Mouse (Mus musculus) liver, embryonic 11.5 days (tissue): Measurements from ENCODE around the gene Rps6kb2. TPM values are rescaled to one million over a fixed set of nuclear protein-coding genes. Genes with fewer than 3 reads are reported as not detected.

ENCODE experiments used
- ATAC-seq: fragments of 200-750 bp; cut with Nextera tagmentation; replicated peaks from 2 replicates; pipeline ENCODE4 v1.8.0; 2017; ENCODE audit warnings: moderate number of reproducible peaks, mild to moderate bottlenecking, moderate TSS enrichment, moderate library complexity; ENCODE audit not compliant: low FRiP score
- DNase-seq: peaks from one replicate; pipeline ENCODE4 v3.0.0-alpha.2; 2017; ENCODE audit warnings: low spot score
- H3K27ac ChIP-seq: fragments of 300-500 bp; sonication (generic); 2 replicates; pipeline ENCODE4 v1.5.1; 2014; ENCODE audit warnings: mild to moderate bottlenecking, low read depth, low read length, control low read depth
- H3K27me3 ChIP-seq: fragments of 300-500 bp; sonication (generic); replicated peaks from 2 replicates; pipeline ENCODE4 v1.6.1; 2014; ENCODE audit warnings: low read length, mixed read lengths; ENCODE audit not compliant: control insufficient read depth, insufficient read depth
- H3K36me3 ChIP-seq: fragments of 300-500 bp; sonication (generic); 2 replicates; pipeline ENCODE4 v1.6.1; 2014; ENCODE audit warnings: mild to moderate bottlenecking, low read length, moderate library complexity, mixed read lengths; ENCODE audit not compliant: control insufficient read depth, insufficient read depth
- H3K4me1 ChIP-seq: fragments of 300-500 bp; sonication (generic); replicated peaks from 2 replicates; pipeline ENCODE4 v1.6.1; 2014; ENCODE audit warnings: low read length, mixed read lengths; ENCODE audit not compliant: control insufficient read depth, insufficient read depth
- H3K4me2 ChIP-seq: fragments of 300-500 bp; sonication (generic); 2 replicates; pipeline ENCODE4 v1.6.1; 2014; ENCODE audit warnings: mild to moderate bottlenecking, control low read depth, moderate library complexity
- H3K4me3 ChIP-seq: fragments of 300-500 bp; sonication (generic); 2 replicates; pipeline ENCODE4 v1.5.1; 2014; ENCODE audit warnings: low read depth, low read length, control low read depth
- H3K9ac ChIP-seq: fragments of 300-500 bp; sonication (generic); 2 replicates; pipeline ENCODE4 v1.6.1; 2014; ENCODE audit warnings: low read depth, low read length, control low read depth
- H3K9me3 ChIP-seq: fragments of 300-500 bp; sonication (generic); 2 replicates; pipeline ENCODE4 v1.6.1; 2016; ENCODE audit warnings: low read length, inconsistent platforms, mixed read lengths; ENCODE audit not compliant: control insufficient read depth
- WGBS: fragments of 180-500 bp; shearing (Covaris S2); extraction: QIAGEN DNeasy Blood & Tissue Kit; methylation state at CpG from one replicate; pipeline ENCODE4 v1.1.7; 2014; 5-methylcytosine and 5-hydroxymethylcytosine counted together
- polyA plus RNA-seq: library from polyadenylated mRNA; unstranded; fragments of >200 nt; fragmentation: Nextera tagmentation; extraction: Ambion mirVana; gene quantifications from 2 replicates; pipeline ENCODE4 v1.2.1, GENCODE M21; 2014

Rps6kb2 gene
- polyA plus RNA-seq, 1 experiment from 2014 or later: 53.5 TPM

GRCm38 (mm10) chr19:4201291-4201909 lies 38.2 kb upstream of the Rps6kb2 start, which contains the start of gene Rad9a:
Rad9a (minus strand) TSS chr19:4201662.
- Histone ChIP-seq H3K9ac (peak within 1 kb of the TSS; percentile 93), H3K4me2 (peak within 1 kb of the TSS; percentile 94), H3K27ac (peak within 1 kb of the TSS; percentile 84), H3K36me3 (peaks cover 15% of the 10 kb centered on the region), H3K27me3 (peaks cover 5% of the 10 kb centered on the region; the same call in 1 of the 2 replicates), H3K4me3 (peak within 1 kb of the TSS; percentile 84), H3K9me3 (no peaks in the 10 kb centered on the region), H3K4me1 (peaks cover 19% of the 10 kb centered on the region)
- DNase-seq (peak; percentile 95), ATAC-seq (peak; percentile 87)
- WGBS: under 1% methylated on average over 34 of the region's 34 CpGs

- DNase-seq: no peak
- Histone ChIP-seq H3K36me3 (peaks cover 44% of the 10 kb centered on the region), H3K9ac (no peak overlapping the region; the same call in 1 of the 2 replicates), H3K27me3 (no peaks in the 10 kb centered on the region), H3K9me3 (no peaks in the 10 kb centered on the region), H3K4me3 (no peak overlapping the region), H3K4me1 (peaks cover 37% of the 10 kb centered on the region), H3K4me2 (no peak overlapping the region), H3K27ac (peak overlapping the region; percentile 50)
- WGBS: 73% methylated on average over 3 of the region's 3 CpGs
- ATAC-seq: no peak
Observed at GRCm38 (mm10) chr19:4197180-4197579, 34.0 kb upstream of the Rps6kb2 start.

GRCm38 (mm10) chr19:4196548-4196947 lies 33.4 kb upstream of the Rps6kb2 start:
- no peak for ATAC-seq
- no peak overlapping the region for H3K4me2 ChIP-seq
- H3K9ac ChIP-seq: peak overlapping the region; percentile 23; the same call in 1 of the 2 replicates
- no peak overlapping the region for H3K4me3 ChIP-seq
- no peaks in the 10 kb centered on the region for H3K27me3 ChIP-seq
- DNase-seq: no peak
- H3K36me3 ChIP-seq: peaks cover 44% of the 10 kb centered on the region
- peaks cover 35% of the 10 kb centered on the region for H3K4me1 ChIP-seq
- no peak overlapping the region for H3K27ac ChIP-seq
- 64% methylated on average over 5 of the region's 5 CpGs for WGBS
- no peaks in the 10 kb centered on the region for H3K9me3 ChIP-seq

- Histone ChIP-seq H3K27ac (no peak overlapping the region), H3K4me1 (peaks cover 40% of the 10 kb centered on the region), H3K9me3 (no peaks in the 10 kb centered on the region), H3K4me3 (no peak overlapping the region), H3K27me3 (no peaks in the 10 kb centered on the region), H3K36me3 (peaks cover 44% of the 10 kb centered on the region), H3K4me2 (no peak overlapping the region), H3K9ac (no peak overlapping the region; the same call in 1 of the 2 replicates)
- ATAC-seq (no peak), DNase-seq (no peak)
- 72% methylated on average over 2 of the region's 2 CpGs for WGBS
Observed at GRCm38 (mm10) chr19:4196048-4196447, 32.9 kb upstream of the Rps6kb2 start.

- Histone ChIP-seq H3K27ac (no peak overlapping the region), H3K4me2 (no peak overlapping the region), H3K9me3 (no peaks in the 10 kb centered on the region), H3K4me1 (peaks cover 39% of the 10 kb centered on the region), H3K4me3 (no peak overlapping the region; the same call in 1 of the 2 replicates), H3K9ac (no peak overlapping the region), H3K36me3 (peaks cover 44% of the 10 kb centered on the region), H3K27me3 (no peaks in the 10 kb centered on the region)
- no peak for ATAC-seq
- WGBS: 81% methylated on average over 12 of the region's 12 CpGs
- no peak for DNase-seq
Observed at GRCm38 (mm10) chr19:4194776-4195650, 31.9 kb upstream of the Rps6kb2 start.

GRCm38 (mm10) chr19:4194021-4194724 lies 31.0 kb upstream of the Rps6kb2 start:
- ATAC-seq: no peak
- Histone ChIP-seq H3K27ac (no peak overlapping the region), H3K27me3 (no peaks in the 10 kb centered on the region), H3K9ac (no peak overlapping the region), H3K4me3 (no peak overlapping the region; the same call in 1 of the 2 replicates), H3K9me3 (no peaks in the 10 kb centered on the region), H3K36me3 (peaks cover 41% of the 10 kb centered on the region), H3K4me1 (peaks cover 37% of the 10 kb centered on the region), H3K4me2 (peak overlapping the region; percentile 95)
- 82% methylated on average over 8 of the region's 8 CpGs for WGBS
- no peak for DNase-seq

- peak overlapping the region; percentile 95 for H3K4me3 ChIP-seq
- peak overlapping the region; percentile 95 for H3K4me2 ChIP-seq
- peak overlapping the region; percentile 98 for H3K9ac ChIP-seq
- H3K36me3 ChIP-seq: peaks cover 37% of the 10 kb centered on the region
- ATAC-seq (no peak), DNase-seq (no peak)
- H3K9me3 ChIP-seq: no peaks in the 10 kb centered on the region
- H3K4me1 ChIP-seq: peaks cover 37% of the 10 kb centered on the region
- no peaks in the 10 kb centered on the region for H3K27me3 ChIP-seq
- peak overlapping the region; percentile 90; the same call in 1 of the 2 replicates for H3K27ac ChIP-seq
- WGBS: 55% methylated on average over 6 of the region's 6 CpGs
Observed at GRCm38 (mm10) chr19:4193129-4193528, 30.0 kb upstream of the Rps6kb2 start.

- DNase-seq: no peak
- H3K27me3 ChIP-seq: no peaks in the 10 kb centered on the region
- WGBS: under 1% methylated on average over 50 of the region's 52 CpGs
- H3K9ac ChIP-seq: peak overlapping the region; percentile 98
- peak overlapping the region; percentile 90 for H3K27ac ChIP-seq
- peaks cover 36% of the 10 kb centered on the region for H3K36me3 ChIP-seq
- H3K4me2 ChIP-seq: peak overlapping the region; percentile 95
- peaks cover 37% of the 10 kb centered on the region for H3K4me1 ChIP-seq
- no peaks in the 10 kb centered on the region for H3K9me3 ChIP-seq
- H3K4me3 ChIP-seq: peak overlapping the region; percentile 95
- peak; percentile 56 for ATAC-seq
Observed at GRCm38 (mm10) chr19:4192251-4192985, 29.3 kb upstream of the Rps6kb2 start.
